Mouse (Mus musculus): ENCODE results near the gene Ociad1. TPM values are rescaled to one million over a fixed set of nuclear protein-coding genes. Genes with fewer than 3 reads are reported as not detected.

Ociad1 gene
- total RNA-seq (2021): 226 and 236 TPM in 2 replicates
- long read RNA-seq, experiment 1, transcript Ociad1-201 (9 exons, 1,523 nt): major isoform, 36 of 59 reads
- long read RNA-seq, experiment 1, partial matches to known transcripts: 0 of 59 reads
- long read RNA-seq, experiment 1, other reads (novel, unspliced or antisense): 17 of 59 reads
- long read RNA-seq, experiment 2, transcript Ociad1-201 (9 exons, 1,523 nt): major isoform, 22 of 32 reads
- long read RNA-seq, experiment 2, partial matches to known transcripts: 1 of 32 reads
- long read RNA-seq, experiment 2, other reads (novel, unspliced or antisense): 7 of 32 reads

DNA sequence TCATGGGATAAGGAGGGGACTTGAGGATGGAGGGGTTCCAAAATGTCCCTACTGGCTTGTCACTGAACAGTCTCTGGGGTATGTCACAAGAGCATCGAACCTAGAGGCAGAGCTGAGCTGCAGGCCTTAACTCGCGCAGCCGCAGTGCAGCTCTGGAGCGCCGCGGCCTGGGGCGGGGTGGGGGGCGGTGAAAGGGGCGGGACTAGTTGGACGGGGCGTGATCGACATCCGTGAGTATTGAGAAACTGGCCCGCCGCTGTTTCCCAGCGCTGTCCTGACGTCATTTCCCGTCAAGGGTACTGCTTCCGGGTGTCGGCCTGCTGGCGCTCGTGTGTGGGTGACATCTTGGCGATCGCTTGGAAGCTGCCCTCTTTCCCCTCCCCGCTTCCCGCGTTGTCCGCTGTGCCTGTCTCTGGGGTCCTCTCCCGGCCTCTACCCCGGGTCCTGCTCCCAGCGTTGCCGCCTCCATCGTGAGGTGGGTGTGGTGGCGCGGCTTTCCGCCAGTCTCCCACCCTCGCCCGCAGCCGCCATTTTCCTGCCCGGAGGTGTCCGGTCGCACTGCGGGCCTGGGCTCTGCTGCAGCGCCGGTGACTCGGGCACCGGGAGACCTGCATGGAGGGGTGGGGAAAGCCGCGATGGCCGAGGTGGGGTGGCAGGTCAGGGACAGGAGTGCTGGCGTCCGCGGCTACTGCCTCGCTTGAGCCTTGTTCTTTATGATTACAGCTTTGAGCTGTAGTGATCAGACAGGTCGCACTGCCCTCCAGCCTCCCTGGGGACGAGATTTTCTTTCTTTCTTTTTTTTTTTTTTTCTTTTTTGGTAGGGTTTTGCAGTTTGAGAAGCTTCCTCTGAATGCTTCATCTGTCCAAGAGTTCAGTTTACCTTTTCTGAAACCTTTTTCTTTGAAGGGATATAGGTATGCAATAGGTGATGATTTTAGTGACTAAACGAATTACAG lies at the start of gene Ociad1:
Gene Ociad1, plus strand, starts transcription at position 283 of the 956 bp plus-strand sequence.
- DNase-seq: peak; percentile 98

DNA sequence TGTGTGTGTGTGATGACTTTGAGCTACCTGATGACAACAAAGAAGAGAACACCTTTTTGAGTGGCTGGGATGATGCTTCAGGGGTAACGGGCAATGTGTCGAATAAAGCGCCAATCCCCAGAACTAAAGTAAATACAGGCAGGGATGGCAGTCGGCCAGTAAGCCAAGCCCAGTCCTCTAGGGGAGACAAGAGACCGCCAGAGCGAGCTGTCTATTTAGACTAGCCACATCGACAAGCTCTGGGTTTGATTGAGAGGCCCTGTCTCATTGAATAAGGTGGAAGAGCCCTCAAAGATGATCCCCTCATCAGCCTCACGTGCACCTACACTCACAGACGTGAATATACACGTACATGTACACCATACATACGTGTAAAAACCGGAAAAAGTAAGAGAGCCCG lies 48.2 kb upstream of the Ociad1 start:
- no peak for DNase-seq

- no peak for DNase-seq
These were observed 46.2 kb upstream of the Ociad1 start for GRCm38 (mm10) chr5:73246414-73246813.

DNA sequence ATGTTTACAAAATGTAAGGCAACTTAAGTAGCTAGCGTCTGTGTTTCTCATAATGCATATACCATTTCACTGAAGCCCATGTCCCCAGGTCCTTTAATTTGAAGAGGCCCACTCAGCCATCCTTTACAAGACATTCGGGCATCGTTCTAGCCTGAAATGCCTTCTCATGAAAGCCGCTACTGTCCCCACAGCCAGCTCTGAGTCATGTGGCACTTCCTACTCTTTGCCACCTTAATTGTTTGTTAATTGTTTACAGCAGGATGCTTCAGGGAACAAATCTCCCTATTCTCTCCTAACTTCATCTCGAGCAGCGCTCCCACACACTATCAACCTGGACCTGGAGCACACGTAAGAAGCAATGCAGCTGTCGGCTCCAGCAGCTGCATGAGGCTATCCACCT lies 44.4 kb upstream of the Ociad1 start:
- no peak for DNase-seq

GRCm38 (mm10) chr5:73249341-73249740 lies 43.2 kb upstream of the Ociad1 start:
- DNase-seq: peak; percentile 35

- no peak for DNase-seq
These were observed 39.8 kb upstream of the Ociad1 start for GRCm38 (mm10) chr5:73252739-73253138.

GRCm38 (mm10) chr5:73254660-73255059 lies 37.9 kb upstream of the Ociad1 start:
- peak; percentile 19 for DNase-seq

- DNase-seq: peak; percentile 75
These were observed 37.0 kb upstream of the Ociad1 start for GRCm38 (mm10) chr5:73255321-73256251.

DNA sequence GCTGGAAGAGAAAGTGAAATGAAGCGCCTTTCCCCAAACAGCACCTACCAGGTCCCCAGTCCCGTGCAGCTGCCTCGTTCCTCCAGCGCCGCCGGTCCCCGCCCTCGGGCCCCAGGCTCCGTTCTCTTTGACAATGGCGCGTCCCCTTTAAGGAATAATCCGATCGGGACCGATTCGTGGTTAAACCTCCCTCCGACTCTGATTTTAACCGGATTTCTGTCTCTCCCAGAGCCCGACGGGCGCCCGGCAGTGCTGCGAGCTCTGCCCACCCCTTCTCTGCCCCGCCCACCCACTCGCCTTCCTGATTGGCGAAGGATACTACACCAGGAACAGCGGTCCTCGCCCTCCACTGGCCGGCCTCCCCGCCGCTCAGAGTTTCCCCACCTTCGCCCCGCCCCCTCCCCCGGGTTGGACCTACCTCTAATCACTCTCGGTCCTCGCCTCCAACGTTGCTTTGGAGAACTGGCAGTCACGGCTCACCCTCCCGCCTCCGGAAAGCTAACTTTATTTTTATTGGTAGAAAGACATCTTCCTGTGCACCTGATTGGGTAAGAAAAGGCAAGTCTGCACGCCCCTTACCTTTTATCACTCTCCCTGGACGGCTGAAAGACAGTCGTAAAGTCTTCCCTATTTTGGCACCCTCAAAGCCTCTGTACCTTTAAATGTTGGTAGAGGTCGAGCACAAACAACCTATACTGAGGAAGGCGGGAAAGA lies 36.1 kb upstream of the Ociad1 start, which contains the start of gene Fryl:
Gene Fryl, minus strand, starts transcription at position 268 of the 714 bp plus-strand sequence.
- peak; percentile 99 for DNase-seq

GRCm38 (mm10) chr5:73257096-73257495 lies 35.5 kb upstream of the Ociad1 start:
- no peak for DNase-seq

DNA sequence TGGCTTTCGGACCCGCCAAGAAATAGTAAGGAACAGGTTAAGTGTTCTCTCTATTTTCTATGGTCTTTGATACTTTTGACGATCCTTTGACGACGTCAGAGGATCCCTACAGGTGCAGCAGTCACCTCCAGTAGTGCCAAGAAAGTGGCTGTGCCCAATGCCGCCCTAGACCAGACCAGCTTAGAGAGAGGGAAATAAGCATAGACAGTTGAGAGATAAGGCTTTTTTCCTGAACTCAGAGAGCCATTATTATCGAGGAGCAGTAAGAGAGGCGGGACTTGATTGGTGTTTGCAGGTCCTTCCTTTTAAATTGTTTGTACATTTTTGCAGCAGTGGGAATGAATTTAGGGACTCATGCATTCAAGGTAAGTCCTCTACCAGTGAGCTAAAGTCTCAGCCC lies 34.9 kb upstream of the Ociad1 start:
- no peak for DNase-seq

- no peak for DNase-seq
These were observed 28.5 kb upstream of the Ociad1 start for GRCm38 (mm10) chr5:73264122-73264521.

GRCm38 (mm10) chr5:73265460-73265859 lies 27.1 kb upstream of the Ociad1 start:
- DNase-seq: peak; percentile 15

DNA sequence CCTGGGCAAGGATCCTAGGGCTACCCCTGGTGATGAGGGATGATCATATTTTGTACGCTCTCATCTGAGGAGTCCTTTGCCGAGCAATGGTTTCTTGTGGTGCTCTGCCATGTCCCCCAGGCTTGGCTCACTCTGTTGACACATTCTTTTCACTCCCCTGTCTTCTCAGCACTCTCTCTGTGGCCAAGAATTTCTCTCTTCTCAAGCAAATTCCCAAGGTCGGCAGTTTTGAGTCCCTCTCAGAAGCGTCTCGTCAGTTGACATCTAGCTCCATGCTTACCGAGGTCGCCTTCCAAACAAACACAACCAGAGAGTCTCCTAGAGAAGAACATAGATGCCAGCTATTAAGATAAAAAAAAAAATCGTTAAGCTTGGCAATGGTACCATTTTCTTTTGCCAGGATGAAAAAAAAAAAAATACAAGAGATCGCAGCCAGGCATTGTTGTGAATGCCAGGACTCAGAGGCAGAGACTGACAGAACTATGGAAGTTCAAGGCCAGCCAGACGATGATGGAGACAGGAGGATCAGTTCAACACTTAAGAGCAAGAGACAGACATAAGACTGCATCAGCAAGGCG lies 23.9 kb upstream of the Ociad1 start:
- peak; percentile 20 for DNase-seq

- DNase-seq: no peak
These were observed 22.0 kb upstream of the Ociad1 start for GRCm38 (mm10) chr5:73270612-73271011.

DNA sequence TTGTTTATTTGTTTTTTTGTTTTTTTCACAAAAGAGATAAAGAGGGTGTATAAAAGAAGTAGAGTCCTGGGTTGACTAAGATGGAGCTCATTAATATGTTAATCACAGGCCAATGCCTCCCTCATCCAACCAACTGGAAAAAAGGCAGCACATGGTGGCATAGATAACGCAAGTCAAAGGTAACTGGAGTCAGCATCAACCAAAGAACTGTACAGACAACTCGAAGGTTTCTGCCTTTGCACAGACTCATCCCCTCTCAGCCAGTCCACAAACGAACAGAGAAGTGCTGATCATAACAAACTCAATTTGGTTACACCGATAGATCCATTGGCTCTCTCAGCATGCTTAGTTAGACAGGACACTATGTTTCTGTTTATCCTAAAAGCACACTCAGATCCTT lies 19.4 kb upstream of the Ociad1 start:
- no peak for DNase-seq

- DNase-seq: no peak
These were observed 17.6 kb upstream of the Ociad1 start for GRCm38 (mm10) chr5:73274941-73275340.

GRCm38 (mm10) chr5:73279190-73279589 lies 13.4 kb upstream of the Ociad1 start:
- no peak for DNase-seq

DNA sequence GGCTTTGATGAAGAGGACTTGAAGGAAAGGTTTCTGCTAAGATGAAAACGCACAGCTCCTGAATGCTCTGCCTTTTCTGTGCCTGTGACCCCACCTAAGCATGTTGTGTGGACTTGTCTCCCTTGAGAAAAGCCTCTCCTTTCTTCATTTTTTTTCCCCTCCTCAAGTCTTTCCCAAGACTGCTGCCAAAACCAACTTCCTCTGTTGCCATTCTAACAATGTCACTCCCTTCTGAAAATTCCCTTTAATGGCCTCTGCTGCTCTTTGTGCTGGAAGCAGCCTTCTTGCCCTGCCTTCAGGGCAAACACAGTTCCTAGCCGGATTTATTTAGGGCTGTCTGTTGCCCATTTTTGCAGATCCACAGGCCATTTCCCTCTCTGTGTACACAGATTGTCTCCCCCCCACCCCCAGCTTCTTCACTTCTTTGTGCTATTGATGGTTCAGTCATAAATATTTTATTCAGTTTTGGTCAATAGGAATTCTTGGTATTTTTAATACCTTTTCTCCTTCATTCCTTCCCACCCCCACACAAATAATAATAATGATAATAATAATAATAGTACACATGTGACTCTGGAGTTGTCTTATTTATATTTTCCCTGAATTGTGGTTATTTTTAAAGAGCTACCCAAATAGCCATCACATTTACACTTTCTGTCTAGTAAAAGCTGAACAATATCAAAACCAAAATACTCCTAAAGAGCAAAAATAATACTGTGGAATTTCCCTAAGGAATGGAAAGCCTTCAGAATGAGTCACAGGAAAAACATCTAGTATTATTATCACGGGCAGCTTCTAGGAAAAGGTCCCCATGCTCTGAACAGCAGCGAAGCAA lies 12.6 kb upstream of the Ociad1 start:
- DNase-seq: no peak

DNA sequence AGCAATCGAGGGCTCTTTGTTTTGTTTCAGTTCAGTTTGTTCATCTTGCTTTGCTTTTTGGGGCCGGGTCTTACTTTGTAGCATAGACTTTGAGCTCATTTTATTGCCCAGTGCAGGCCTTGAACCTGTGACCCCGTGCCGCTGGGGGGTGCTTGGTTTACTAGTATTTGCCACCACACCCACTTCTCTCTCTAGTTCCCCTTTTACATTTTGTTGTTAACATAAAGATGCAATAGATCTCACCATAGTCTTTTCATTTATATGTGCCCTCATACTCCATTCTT lies 12.1 kb upstream of the Ociad1 start:
- no peak for DNase-seq

Measured in adrenal gland, postnatal 14 days (tissue).